Mouse (Mus musculus) embryonic facial prominence, embryonic 10.5 days (tissue): ENCODE data around the gene Ranbp6. TPM values are rescaled to one million over a fixed set of nuclear protein-coding genes. Genes with fewer than 3 reads are reported as not detected.

Experiments
- DNase-seq: peaks from one replicate; pipeline ENCODE4 v3.0.0-alpha.2; 2017; ENCODE audit warnings: low spot score
- H3K27ac ChIP-seq: fragments of 300-500 bp; sonication (generic); replicated peaks from 2 replicates; pipeline ENCODE4 v1.5.1; 2016; ENCODE audit warnings: mild to moderate bottlenecking
- H3K27me3 ChIP-seq: fragments of 300-500 bp; sonication (generic); replicated peaks from 2 replicates; pipeline ENCODE4 v1.6.1; 2016; ENCODE audit warnings: low read depth, mild to moderate bottlenecking; ENCODE audit not compliant: poor library complexity, severe bottlenecking
- H3K36me3 ChIP-seq: fragments of 300-500 bp; sonication (generic); replicated peaks from 2 replicates; pipeline ENCODE4 v1.6.1; 2016; ENCODE audit warnings: mild to moderate bottlenecking, moderate library complexity
- H3K4me1 ChIP-seq: fragments of 300-500 bp; sonication (generic); 2 replicates; pipeline ENCODE4 v1.6.1; 2016
- H3K4me3 ChIP-seq: fragments of 300-500 bp; sonication (generic); 2 replicates; pipeline ENCODE4 v1.5.1; 2016; ENCODE audit warnings: mild to moderate bottlenecking, moderate library complexity
- H3K9me3 ChIP-seq: fragments of 300-500 bp; sonication (generic); 2 replicates; pipeline ENCODE4 v1.6.1; 2016; ENCODE audit warnings: mild to moderate bottlenecking
- WGBS: fragments of 180-500 bp; shearing (Covaris S2); methylation state at CpG from one replicate; pipeline ENCODE4 v1.1.7; 2016; 5-methylcytosine and 5-hydroxymethylcytosine counted together
- polyA plus RNA-seq: library from polyadenylated mRNA; unstranded; fragments of >200 nt; fragmentation: Nextera tagmentation; extraction: Ambion mirVana; gene quantifications from 2 replicates; pipeline ENCODE4 v1.2.1, GENCODE M21; 2016

Gene Ranbp6
- polyA plus RNA-seq, 1 experiment from 2014 or later = 23.7 TPM

- WGBS = 56% methylated on average over 3 of the region's 3 CpGs
- Histone ChIP-seq H3K27me3 (no peaks in the 10 kb centered on the region), H3K36me3 (no peaks in the 10 kb centered on the region), H3K4me3 (no peak overlapping the region), H3K4me1 (no peaks in the 10 kb centered on the region), H3K27ac (no peak overlapping the region), H3K9me3 (no peaks in the 10 kb centered on the region)
- DNase-seq = no peak
Observed at GRCm38 (mm10) chr19:29835364-29836034, 22.7 kb upstream of the Ranbp6 start.

GRCm38 (mm10) chr19:29830911-29831310 lies 18.1 kb upstream of the Ranbp6 start:
- DNase-seq = no peak
- Histone ChIP-seq H3K4me1 (no peaks in the 10 kb centered on the region), H3K9me3 (no peaks in the 10 kb centered on the region), H3K4me3 (no peak overlapping the region), H3K36me3 (no peaks in the 10 kb centered on the region), H3K27me3 (no peaks in the 10 kb centered on the region), H3K27ac (no peak overlapping the region)
- 79% methylated on average over 2 of the region's 2 CpGs for WGBS

DNA sequence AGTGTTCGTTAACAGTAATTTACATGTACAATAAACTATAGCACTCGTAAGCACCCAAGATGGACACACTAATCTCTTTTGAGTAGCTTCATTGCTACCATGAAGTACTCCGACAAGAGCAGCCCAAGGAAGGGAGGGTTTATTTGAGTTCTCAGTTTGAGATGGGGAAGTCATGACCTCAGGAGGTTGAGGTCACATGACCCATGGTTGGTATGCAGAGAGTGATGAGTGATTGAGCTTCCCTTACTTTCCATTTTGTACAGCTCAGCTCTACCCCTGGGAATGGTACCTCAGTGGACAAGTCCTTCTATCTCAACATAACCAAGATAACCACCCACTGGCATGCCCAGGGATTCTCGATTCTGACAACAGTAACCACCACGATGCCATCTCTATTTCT lies 15.8 kb upstream of the Ranbp6 start:
- no peak for DNase-seq
- 76% methylated on average over 5 of the region's 5 CpGs for WGBS
- no peak overlapping the region for H3K4me3 ChIP-seq
- no peaks in the 10 kb centered on the region for H3K4me1 ChIP-seq
- no peak overlapping the region for H3K27ac ChIP-seq
- H3K9me3 ChIP-seq = no peaks in the 10 kb centered on the region
- no peaks in the 10 kb centered on the region for H3K27me3 ChIP-seq
- no peaks in the 10 kb centered on the region for H3K36me3 ChIP-seq

DNA sequence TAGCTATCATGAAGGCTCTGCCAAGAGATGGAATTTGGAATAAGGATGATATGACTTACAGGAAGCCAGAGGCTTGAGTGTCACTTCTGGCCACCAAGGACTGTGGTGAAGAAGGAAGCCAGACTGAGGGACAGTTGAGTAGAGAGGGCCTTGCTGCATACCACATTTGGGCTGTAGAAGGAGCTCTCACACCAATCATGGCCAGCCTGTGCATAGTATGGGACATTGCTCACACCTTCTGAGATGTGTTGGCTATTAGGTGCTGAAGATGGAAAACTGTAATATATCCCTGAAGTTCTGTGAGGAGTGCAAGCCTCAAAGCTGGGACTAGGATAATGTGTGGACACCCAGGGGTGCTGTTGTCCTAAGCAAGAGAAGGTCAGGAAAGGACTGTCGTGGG lies 13.9 kb upstream of the Ranbp6 start:
- H3K27me3 ChIP-seq = no peaks in the 10 kb centered on the region
- H3K27ac ChIP-seq = no peak overlapping the region
- H3K9me3 ChIP-seq = no peaks in the 10 kb centered on the region
- H3K36me3 ChIP-seq = no peaks in the 10 kb centered on the region
- H3K4me1 ChIP-seq = peaks cover 6% of the 10 kb centered on the region; the same call in 1 of the 2 replicates
- DNase-seq = peak; percentile 21
- H3K4me3 ChIP-seq = no peak overlapping the region
- 84% methylated on average over 1 of the region's 1 CpGs for WGBS

DNA sequence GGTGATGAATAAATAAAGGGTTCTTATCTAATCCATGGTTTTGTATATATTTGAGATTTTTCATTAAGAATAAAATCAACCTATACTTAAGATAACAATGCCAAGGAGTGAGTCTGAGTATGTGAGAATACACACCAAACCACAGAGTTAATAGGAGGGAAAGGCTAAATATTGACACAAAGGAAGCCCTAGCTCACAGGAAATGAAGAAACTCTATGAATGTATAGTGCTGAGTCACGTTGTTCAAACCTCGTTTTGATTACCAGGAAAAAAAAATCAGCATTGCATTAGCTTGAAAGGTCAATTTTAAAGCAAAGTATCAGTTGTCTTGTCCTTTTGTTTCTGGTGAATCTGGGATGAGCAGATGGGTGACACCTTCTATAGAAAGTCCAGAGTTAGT lies 12.2 kb upstream of the Ranbp6 start:
- no peak overlapping the region for H3K27ac ChIP-seq
- 69% methylated on average over 2 of the region's 2 CpGs for WGBS
- H3K4me3 ChIP-seq = no peak overlapping the region
- no peaks in the 10 kb centered on the region for H3K36me3 ChIP-seq
- peaks cover 7% of the 10 kb centered on the region; the same call in 1 of the 2 replicates for H3K4me1 ChIP-seq
- H3K27me3 ChIP-seq = no peaks in the 10 kb centered on the region
- no peak for DNase-seq
- H3K9me3 ChIP-seq = no peaks in the 10 kb centered on the region

GRCm38 (mm10) chr19:29824034-29824700 lies 11.4 kb upstream of the Ranbp6 start:
- Histone ChIP-seq H3K27me3 (no peaks in the 10 kb centered on the region), H3K36me3 (no peaks in the 10 kb centered on the region), H3K27ac (no peak overlapping the region), H3K9me3 (no peaks in the 10 kb centered on the region), H3K4me1 (peaks cover 7% of the 10 kb centered on the region; the same call in 1 of the 2 replicates), H3K4me3 (no peak overlapping the region)
- DNase-seq = peak; percentile 59
- WGBS = 50% methylated on average over 6 of the region's 6 CpGs

DNA sequence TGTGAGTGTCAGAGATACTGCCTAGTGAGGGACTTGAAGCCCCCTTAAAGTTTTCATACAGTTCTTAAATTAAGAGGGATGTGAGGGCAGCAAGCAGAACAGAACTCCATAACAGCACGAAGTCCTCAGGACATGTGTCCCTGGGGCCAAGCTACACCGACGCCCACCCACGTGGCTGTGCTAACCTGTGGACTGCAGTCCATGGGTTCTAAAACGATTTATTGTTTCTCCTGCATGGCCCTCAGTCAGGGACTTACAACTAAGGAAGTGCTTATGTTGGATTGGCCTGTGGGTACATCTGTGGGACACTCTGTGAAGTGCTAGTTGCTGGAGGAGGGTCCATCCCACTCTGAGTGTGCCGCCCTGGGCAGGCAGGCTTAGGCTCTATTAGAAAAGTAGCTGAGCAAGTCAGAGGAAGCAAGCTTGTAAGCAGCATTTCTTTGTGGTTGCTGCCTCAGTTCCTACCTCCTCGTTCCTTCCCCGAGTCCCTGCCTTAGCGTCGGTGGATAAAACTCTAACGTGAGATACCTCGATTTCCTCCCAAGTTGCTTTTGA lies 10.8 kb upstream of the Ranbp6 start:
- Histone ChIP-seq H3K36me3 (no peaks in the 10 kb centered on the region), H3K27me3 (no peaks in the 10 kb centered on the region), H3K27ac (no peak overlapping the region), H3K4me1 (peaks cover 7% of the 10 kb centered on the region; the same call in 1 of the 2 replicates), H3K9me3 (no peaks in the 10 kb centered on the region), H3K4me3 (no peak overlapping the region)
- 65% methylated on average over 12 of the region's 12 CpGs for WGBS
- no peak for DNase-seq

DNA sequence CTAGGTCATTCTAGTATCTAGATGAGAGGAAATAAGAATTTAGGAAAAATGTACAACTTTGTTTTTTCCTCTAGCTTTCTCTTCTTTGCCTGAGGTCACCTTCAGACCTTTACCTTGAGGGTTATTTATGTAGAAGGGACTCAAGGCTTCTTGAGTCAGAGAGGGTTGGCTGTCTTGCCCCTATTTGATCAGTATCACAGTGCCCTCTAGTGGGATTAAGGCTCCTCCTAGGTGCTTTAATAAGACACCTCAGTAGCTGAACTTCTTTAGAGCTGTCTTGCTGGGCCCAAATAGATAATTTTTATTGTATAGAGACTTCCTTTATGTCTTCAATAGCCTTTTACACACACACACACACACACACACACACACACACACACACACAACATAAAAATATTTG lies 8.2 kb upstream of the Ranbp6 start:
- Histone ChIP-seq H3K4me3 (no peak overlapping the region), H3K36me3 (no peaks in the 10 kb centered on the region), H3K27me3 (no peaks in the 10 kb centered on the region), H3K4me1 (peaks cover 7% of the 10 kb centered on the region; the same call in 1 of the 2 replicates), H3K27ac (no peak overlapping the region), H3K9me3 (no peaks in the 10 kb centered on the region)
- peak; percentile 23 for DNase-seq

DNA sequence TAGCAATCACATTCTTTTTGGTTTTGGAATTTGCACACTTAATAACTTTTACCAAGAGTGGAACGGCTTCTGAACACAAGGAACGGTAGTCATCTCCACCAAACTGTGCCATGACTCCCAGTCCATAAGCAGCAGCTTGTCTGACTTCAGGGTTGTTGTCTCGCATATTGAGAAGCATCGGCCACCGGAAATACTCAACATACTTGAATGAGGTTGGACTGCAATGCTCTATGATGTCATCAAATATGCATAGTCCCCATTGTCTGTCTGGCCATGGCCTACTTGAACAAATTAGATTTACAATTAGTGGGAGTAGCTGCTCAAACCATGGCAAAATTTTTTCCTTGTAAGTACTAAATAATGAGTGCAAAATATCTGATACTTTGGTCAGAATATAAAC lies 2.8 kb downstream of the Ranbp6 start:
- no peak for DNase-seq
- Histone ChIP-seq H3K9me3 (no peaks in the 10 kb centered on the region), H3K36me3 (peaks cover 33% of the 10 kb centered on the region), H3K4me3 (no peak overlapping the region), H3K4me1 (peaks cover 13% of the 10 kb centered on the region), H3K27ac (no peak overlapping the region), H3K27me3 (0 out of 2 replicates have a peak, but pooled peaks cover 4% of the 10 kb centered on the region)
- WGBS = 93% methylated on average over 5 of the region's 5 CpGs

- H3K27ac ChIP-seq = peak within 1 kb of the TSS; percentile 97
- peaks cover 17% of the 10 kb centered on the region for H3K4me1 ChIP-seq
- peak within 1 kb of the TSS; percentile 83 for H3K4me3 ChIP-seq
- DNase-seq = peak; percentile 100
- H3K36me3 ChIP-seq = peaks cover 30% of the 10 kb centered on the region
- H3K27me3 ChIP-seq = no peaks in the 10 kb centered on the region
- H3K9me3 ChIP-seq = no peaks in the 10 kb centered on the region
- under 1% methylated on average over 55 of the region's 95 CpGs for WGBS
Observed at GRCm38 (mm10) chr19:29805917-29806785, 6.6 kb downstream of the Ranbp6 start, which contains the start of gene 9930021J03Rik. Gene 9930021J03Rik (minus strand): TSS chr19:29805989.

GRCm38 (mm10) chr19:29805101-29805916 lies 7.5 kb downstream of the Ranbp6 start:
- no peaks in the 10 kb centered on the region for H3K9me3 ChIP-seq
- DNase-seq = peak; percentile 84
- peaks cover 17% of the 10 kb centered on the region for H3K4me1 ChIP-seq
- peaks cover 22% of the 10 kb centered on the region for H3K36me3 ChIP-seq
- peak overlapping the region; percentile 97 for H3K27ac ChIP-seq
- WGBS = under 1% methylated on average over 71 of the region's 72 CpGs
- no peaks in the 10 kb centered on the region for H3K27me3 ChIP-seq
- peak overlapping the region; percentile 83 for H3K4me3 ChIP-seq
